Mouse (Mus musculus) liver, adult 2 months (tissue): ENCODE measurements around the gene Slc9a9.

ENCODE experiments used
- CTCF ChIP-seq: fragments of 200-500 bp; IDR thresholded peaks from 2 replicates; pipeline ENCODE4 v1.5.1; 2011; ENCODE audit warnings: low read depth, low read length, control low read depth
- POLR2A ChIP-seq: fragments of 200-500 bp; IDR thresholded peaks from 2 replicates; pipeline ENCODE4 v1.6.1; 2011; ENCODE audit warnings: low read length, control low read depth; ENCODE audit not compliant: insufficient read depth; ENCODE audit errors: extremely low read depth

GRCm38 (mm10) chr9:94681095-94681487, 11.4 kb downstream of the Slc9a9 start:
- no peak for TF ChIP-seq CTCF
- no peak for TF ChIP-seq POLR2A
